ENCODE assay signal across 29 mouse cellular contexts in the genomic region with DNA sequence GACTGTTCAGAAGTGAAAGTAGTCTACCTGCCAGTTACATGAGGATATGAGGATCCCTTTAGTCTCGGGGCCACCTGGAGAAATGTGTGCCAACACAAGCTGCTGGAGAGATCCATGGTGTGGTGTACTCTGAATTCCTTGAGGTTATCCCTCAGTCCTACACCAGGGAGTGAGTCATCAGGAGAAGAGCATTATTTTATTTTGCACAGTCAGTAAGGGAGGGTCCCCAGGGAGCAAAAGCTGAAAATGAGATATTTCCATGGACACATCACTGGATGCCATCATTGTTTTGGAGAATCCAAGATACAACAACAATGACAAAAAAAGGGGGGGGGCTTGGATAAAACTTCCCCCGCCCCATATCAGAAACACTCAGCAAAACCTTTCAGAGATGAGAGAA. TPM values are rescaled to one million over a fixed set of nuclear protein-coding genes. Genes with fewer than 3 reads are reported as not detected.
DNase-seq lines count a peak whose midpoint lies in the region; ATAC-seq and TF ChIP-seq lines count a peak whose summit lies in the region.
"Had no signal": no experiment of that assay in that cellular context is flagged by ENCODE, and none has a peak within 500 bp of the region (broad histone marks: within the 10 kb centered on the region; RNA-seq: fewer than 3 reads in every experiment).

No protein-coding gene starts in this region.

- DNase-seq in gastrocnemius, adult 18-20 months (ENCODE audit: low spot score), result peak; percentile 40
- no peak for DNase-seq in gastrocnemius, postnatal 10 days
- DNase-seq in 3134 (ENCODE audit: extremely low read depth, insufficient read length, low spot score) (peak; percentile 49), MN1 (ENCODE audit: low spot score) (peak; percentile 24)
- peak; percentile 35 for DNase-seq in skeletal muscle tissue, adult 2 months (ENCODE audit: low read depth, low spot score)
- no peak for DNase-seq in kidney, adult 2 months
- no peak for DNase-seq in midbrain, embryonic 14.5 days
- DNase-seq: adrenal gland, adult 2 months; adrenal gland, postnatal 14 days; cerebellum, adult 11 months; cerebellum, adult 2 months; cerebellum, postnatal 10 days; gastrocnemius, postnatal 14 days; heart, adult 18-20 months; heart, postnatal 14 days; heart, postnatal 4 days had no signal

- WGBS in kidney, adult 2 months, result 89% methylated on average over 2 of the region's 2 CpGs
- 94% methylated on average over 2 of the region's 2 CpGs for WGBS in midbrain, embryonic 14.5 days

- H3K9me3 ChIP-seq in midbrain, embryonic 14.5 days (ENCODE audit: control insufficient read depth, low read length), result no peaks in the 10 kb centered on the region
- H3K9me3 ChIP-seq: embryonic facial prominence, embryonic 12.5 days; embryonic facial prominence, embryonic 15.5 days; heart, embryonic 13.5 days had no signal

- no peak overlapping the region for H3K4me2 ChIP-seq in midbrain, embryonic 14.5 days (ENCODE audit: low read length)
- H3K4me2 ChIP-seq: embryonic facial prominence, embryonic 12.5 days; embryonic facial prominence, embryonic 15.5 days; heart, embryonic 13.5 days; hindbrain, embryonic 14.5 days had no signal

- no peaks in the 10 kb centered on the region for H3K36me3 ChIP-seq in kidney, adult 2 months (ENCODE audit: control insufficient read depth, insufficient read depth, low read length)
- no peaks in the 10 kb centered on the region for H3K36me3 ChIP-seq in midbrain, embryonic 14.5 days (ENCODE audit: control insufficient read depth, insufficient read depth, low read length)
- H3K36me3 ChIP-seq: embryonic facial prominence, embryonic 12.5 days; embryonic facial prominence, embryonic 15.5 days; heart, embryonic 13.5 days had no signal

- H3K4me1 ChIP-seq in kidney, adult 2 months (ENCODE audit: control insufficient read depth, insufficient read depth, low read length), result no peaks in the 10 kb centered on the region
- H3K4me1 ChIP-seq in midbrain, embryonic 14.5 days (ENCODE audit: control insufficient read depth, insufficient read depth, low read length), result peaks cover 8% of the 10 kb centered on the region; the same call in 1 of the 2 replicates

- TF ChIP-seq CTCF in kidney, adult 2 months (conservative IDR thresholded peaks at IDR 0.05; ENCODE audit: insufficient read depth, insufficient read length, low read depth, low read length), result no peak

- H3K4me3 ChIP-seq in kidney, adult 2 months (ENCODE audit: insufficient read depth, low read depth, low read length), result no peak overlapping the region
- no peak overlapping the region for H3K4me3 ChIP-seq in midbrain, embryonic 14.5 days (replicated peaks; ENCODE audit: low read depth, low read length)
- H3K4me3 ChIP-seq: embryonic facial prominence, embryonic 12.5 days; embryonic facial prominence, embryonic 15.5 days; heart, embryonic 13.5 days had no signal

- no peaks in the 10 kb centered on the region for H3K27me3 ChIP-seq in kidney, adult 2 months (replicated peaks; ENCODE audit: control insufficient read depth, insufficient read depth, low read length)
- H3K27me3 ChIP-seq in midbrain, embryonic 14.5 days (ENCODE audit: control insufficient read depth, insufficient read depth, low read length), result no peaks in the 10 kb centered on the region
- H3K27me3 ChIP-seq: embryonic facial prominence, embryonic 12.5 days; embryonic facial prominence, embryonic 15.5 days; heart, embryonic 13.5 days had no signal

- no peak overlapping the region for H3K9ac ChIP-seq in midbrain, embryonic 14.5 days (replicated peaks; ENCODE audit: low read length)
- H3K9ac ChIP-seq: embryonic facial prominence, embryonic 12.5 days; embryonic facial prominence, embryonic 15.5 days; heart, embryonic 13.5 days; hindbrain, embryonic 14.5 days had no signal

- H3K27ac ChIP-seq in kidney, adult 2 months (ENCODE audit: insufficient read depth, low read depth, low read length), result no peak overlapping the region
- no peak overlapping the region for H3K27ac ChIP-seq in midbrain, embryonic 14.5 days (replicated peaks; ENCODE audit: low read depth, low read length)
- H3K27ac ChIP-seq: embryonic facial prominence, embryonic 12.5 days; embryonic facial prominence, embryonic 15.5 days; heart, embryonic 13.5 days; hindbrain, embryonic 14.5 days; hindbrain, postnatal 0 days had no signal

- no peak for ATAC-seq in midbrain, embryonic 14.5 days (ENCODE audit: low FRiP score, low TSS enrichment)
- ATAC-seq: forebrain, embryonic 14.5 days; hindbrain, postnatal 0 days; inflammation-experienced regulatory T-cells, adult 6 months; intestine, embryonic 16.5 days had no signal

- no peak for TF ChIP-seq POLR2A in kidney, adult 2 months (IDR thresholded peaks at IDR 0.05; ENCODE audit: low read depth, low read length)

RNA-seq across cellular contexts. Expression of gene Fam72a, which starts 24.3 kb away (rescaled TPM):
- under 1 TPM; 0.24 to 0.39 TPM for total RNA-seq in gastrocnemius, adult 18-20 months (2021)
- total RNA-seq in gastrocnemius, postnatal 10 days (2021), result 1 to 10 TPM; 1.0 to 1.4 TPM
- polyA plus RNA-seq in kidney, adult 2 months (2012; rRNA removed), result 0.05 and 0.08 TPM in 2 replicates
- polyA plus RNA-seq in midbrain, embryonic 14.5 days (2014; fragmentation: Nextera tagmentation; extraction: Ambion mirVana), result 1.4 and 1.8 TPM in 2 replicates
- total RNA-seq: hindbrain, postnatal 0 days had no signal

RNA-seq across cellular contexts. Expression of gene Srgap2, which starts 24.8 kb away (rescaled TPM):
- total RNA-seq in gastrocnemius, adult 18-20 months (2021), result 10 to 100 TPM in 1 of 2 experiments, 1 to 10 TPM in 1; 8.4 to 13.2 TPM
- 10 to 100 TPM; 43.7 to 53.7 TPM for total RNA-seq in gastrocnemius, postnatal 10 days (2021)
- 11.3 and 13.0 TPM in 2 replicates for polyA plus RNA-seq in kidney, adult 2 months (2012; rRNA removed)
- polyA plus RNA-seq in midbrain, embryonic 14.5 days (2014; fragmentation: Nextera tagmentation; extraction: Ambion mirVana), result 28.6 and 30.8 TPM in 2 replicates

RNA-seq across cellular contexts. Expression of gene Avpr1b, which starts 47.1 kb away (rescaled TPM):
- total RNA-seq in gastrocnemius, adult 18-20 months (2021), result not detected
- not detected for total RNA-seq in gastrocnemius, postnatal 10 days (2021)
- polyA plus RNA-seq in kidney, adult 2 months (2012; rRNA removed), result not detected in 2 replicates
- not detected in 2 replicates for polyA plus RNA-seq in midbrain, embryonic 14.5 days (2014; fragmentation: Nextera tagmentation; extraction: Ambion mirVana)
- total RNA-seq: adrenal gland, adult 2 months; adrenal gland, postnatal 4 days; ES-E14; gastrocnemius, postnatal 14 days; gastrocnemius, postnatal 4 days; heart, adult 18-20 months; heart, postnatal 14 days; heart, postnatal 4 days; hindbrain, postnatal 0 days had no signal
- polyA plus RNA-seq: adrenal gland, adult 2 months; cerebellum, adult 2 months; embryonic facial prominence, embryonic 12.5 days; embryonic facial prominence, embryonic 15.5 days; forebrain, embryonic 14.5 days; heart, embryonic 13.5 days; heart, embryonic 16.5 days; hindbrain, embryonic 11.5 days; hindbrain, embryonic 14.5 days; hindbrain, postnatal 0 days; inflammation-experienced regulatory T-cells, adult 6 months had no signal

Comparison
In these comparisons a context has a peak if more than half of its experiments do, and no peak if none do; other contexts are left out.
1. DNase-seq: peak in gastrocnemius, adult 18-20 months (single experiment), 3134 (single experiment), MN1 (single experiment) and skeletal muscle tissue, adult 2 months (single experiment); none in gastrocnemius, postnatal 10 days (single experiment), kidney, adult 2 months (single experiment) and midbrain, embryonic 14.5 days (single experiment).